Mouse (Mus musculus) cerebellum, adult 9-11 months (tissue): Measurements from ENCODE around the gene Primpol.

Experiments used
- DNase-seq: peaks from one replicate; pipeline ENCODE4 v3.0.0; 2022

Primpol gene

DNA sequence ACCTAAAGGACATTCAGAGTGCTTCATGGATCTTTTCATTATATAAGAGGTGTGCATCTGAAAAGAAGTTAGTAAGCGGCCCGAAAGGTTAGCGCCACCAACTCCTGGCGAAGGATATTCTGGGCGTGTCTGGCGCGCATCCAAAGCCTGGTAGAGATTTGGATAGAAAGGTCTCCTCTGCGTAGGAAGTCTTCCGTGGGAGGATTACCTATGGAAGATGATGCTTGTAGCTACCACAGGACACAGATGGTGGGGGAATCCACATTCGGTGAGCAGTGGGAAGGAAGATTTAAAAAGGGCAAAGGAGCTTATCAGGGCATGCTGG is 64.6 kb downstream of the Primpol start:
- DNase-seq = peak; percentile 62

DNA sequence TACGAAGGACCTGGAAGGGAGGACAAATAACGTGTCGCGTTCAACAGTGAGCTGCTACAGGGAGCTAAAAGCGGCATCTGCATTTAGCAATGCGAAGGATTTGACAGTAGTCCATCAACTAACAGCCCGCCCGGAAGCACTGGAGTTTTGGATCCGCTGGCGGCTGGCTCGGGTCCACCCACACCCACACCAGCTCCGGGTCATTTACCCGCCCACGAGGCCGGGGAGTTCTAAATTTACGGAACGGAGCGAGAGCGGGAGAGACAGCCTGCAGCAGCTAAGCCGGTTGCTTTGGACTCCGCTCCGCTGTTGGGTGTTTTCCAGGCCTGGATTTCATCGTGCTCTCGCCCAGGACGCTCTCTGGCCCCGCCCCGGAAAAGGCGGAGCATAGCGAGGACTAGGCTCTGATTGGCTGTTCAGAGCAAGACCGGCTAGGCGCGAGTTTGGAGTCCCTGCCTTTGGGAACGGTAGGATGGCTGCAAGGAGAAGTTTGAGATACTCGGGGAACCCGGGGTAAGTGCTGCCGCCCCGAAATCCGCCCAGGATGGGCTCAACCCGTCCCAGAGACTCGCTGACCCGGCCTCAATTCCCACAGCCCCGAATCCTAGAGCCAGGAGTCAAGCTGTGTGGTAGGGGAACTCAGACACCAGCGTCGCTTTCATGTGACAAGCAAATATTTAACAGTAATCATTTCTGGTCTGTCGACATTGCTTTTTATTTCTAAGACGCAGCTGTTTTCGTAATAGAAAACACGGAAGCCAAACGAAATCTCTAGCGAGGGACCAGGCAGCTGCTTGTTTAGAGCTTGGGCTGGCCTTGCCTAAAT is 65.2 kb downstream of the Primpol start, which contains the start of gene Cenpu:
Cenpu (plus strand) TSS at position 414 of the 826 bp plus-strand sequence.
- peak; percentile 100 for DNase-seq

DNA sequence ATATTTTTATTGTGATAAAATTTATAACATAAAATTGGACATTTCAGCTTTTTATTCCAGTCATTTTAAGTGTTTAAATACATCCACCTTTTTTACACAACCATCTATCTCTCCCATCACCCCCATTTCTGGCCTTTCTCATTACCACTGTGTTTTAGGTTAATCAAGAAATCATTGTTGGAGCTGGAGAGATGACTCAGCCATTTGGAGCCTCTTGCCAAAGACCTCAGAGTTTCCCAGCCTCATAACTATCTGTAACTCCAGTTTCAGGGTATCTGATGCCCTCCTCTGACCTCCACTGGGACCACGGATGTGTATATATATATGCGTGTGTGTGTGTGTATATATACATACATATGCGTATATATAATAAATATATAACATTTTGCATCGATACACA is 66.0 kb downstream of the Primpol start:
- peak; percentile 31 for DNase-seq

DNA sequence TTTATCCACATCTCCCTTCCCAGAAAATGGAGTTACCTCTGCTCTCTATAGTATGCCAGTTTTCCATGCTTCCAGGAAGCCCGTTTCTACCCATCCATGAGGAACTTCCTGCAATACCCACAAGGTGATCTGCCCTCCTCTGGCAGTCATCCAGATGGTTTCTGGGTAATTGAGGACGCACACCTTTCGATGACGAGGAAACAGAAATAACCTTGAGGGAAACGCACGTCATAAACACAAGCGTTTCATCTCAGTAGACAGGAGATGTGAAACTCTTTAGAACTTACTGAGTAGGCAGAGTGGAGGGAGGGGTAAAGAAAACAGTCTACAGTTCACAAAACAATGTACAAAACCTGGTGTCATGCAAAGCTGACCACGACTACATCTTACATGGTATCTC is 67.0 kb downstream of the Primpol start:
- no peak for DNase-seq

DNA sequence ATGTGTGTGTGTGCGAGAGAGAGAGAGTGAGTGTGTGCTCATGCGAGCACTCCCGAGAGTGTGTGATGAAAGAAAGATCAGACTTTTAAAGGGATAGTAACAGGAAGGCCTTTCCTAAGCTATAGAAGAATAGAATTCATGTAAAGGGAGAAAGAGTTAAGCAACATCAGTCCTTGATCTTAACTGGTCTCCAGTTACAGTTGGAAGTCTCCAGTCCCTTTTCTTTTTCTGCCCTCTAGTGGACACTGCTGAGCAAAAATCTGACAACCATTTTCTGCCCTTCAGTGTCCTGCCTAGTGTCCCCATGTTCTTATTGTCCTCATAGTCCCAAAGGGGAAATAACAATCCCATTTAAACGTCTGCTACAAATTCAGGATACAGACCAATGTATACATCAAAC is 69.8 kb downstream of the Primpol start:
- peak; percentile 27 for DNase-seq

DNA sequence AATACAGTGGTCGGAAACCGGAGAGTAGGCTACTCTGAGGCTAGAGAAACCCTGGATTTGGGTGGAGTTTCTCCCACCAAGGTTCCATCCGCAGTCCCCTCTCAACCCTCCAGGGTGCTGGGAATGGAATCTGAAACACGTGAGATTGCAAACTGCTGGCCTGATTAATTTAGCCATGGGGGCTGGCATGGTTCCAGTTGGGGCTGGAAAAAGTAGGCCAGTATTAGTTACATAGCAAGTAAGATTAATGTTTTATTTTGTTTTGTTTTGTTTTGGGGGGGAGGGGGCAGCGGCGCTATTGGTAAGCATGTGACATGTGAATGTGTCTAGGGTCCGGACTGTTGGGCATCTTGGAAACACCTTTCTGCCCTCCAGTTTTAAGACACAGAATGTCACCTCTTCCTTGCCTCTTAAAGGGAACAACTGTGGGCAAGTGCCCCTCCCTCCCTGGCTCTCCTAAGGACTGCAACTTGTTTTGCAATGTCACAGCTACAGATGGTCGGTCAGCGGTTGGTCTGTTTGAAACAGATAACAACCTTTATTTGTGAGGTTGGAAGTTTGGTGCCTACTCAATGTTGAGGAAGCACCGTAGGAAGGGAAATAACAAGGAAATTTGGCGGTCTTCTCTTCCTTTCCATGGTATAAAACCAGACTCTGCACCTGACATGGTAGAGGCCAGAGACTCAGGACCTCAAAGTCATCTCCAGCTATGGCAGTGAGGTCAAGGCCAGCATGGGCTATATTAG is 70.4 kb downstream of the Primpol start:
- DNase-seq = no peak

DNA sequence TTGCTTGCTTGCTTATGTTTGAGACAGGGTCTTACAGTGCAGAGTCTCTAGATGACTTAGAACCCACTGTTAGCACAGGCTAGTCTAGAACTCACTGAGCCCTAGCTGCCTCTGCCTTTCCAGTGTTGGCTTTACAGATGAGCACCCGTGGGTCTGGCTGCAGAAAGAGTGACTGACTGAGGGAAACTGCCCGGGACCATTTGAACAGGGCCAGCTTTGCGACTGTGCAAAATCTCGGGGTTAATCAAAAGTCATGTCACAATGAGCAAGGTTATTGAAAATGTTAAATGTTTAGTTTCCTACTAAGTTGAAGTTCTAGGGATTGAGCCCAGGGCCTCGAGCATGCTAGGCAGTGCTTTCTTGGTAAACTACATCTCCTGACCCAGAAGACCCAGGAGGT is 71.2 kb downstream of the Primpol start:
- no peak for DNase-seq

DNA sequence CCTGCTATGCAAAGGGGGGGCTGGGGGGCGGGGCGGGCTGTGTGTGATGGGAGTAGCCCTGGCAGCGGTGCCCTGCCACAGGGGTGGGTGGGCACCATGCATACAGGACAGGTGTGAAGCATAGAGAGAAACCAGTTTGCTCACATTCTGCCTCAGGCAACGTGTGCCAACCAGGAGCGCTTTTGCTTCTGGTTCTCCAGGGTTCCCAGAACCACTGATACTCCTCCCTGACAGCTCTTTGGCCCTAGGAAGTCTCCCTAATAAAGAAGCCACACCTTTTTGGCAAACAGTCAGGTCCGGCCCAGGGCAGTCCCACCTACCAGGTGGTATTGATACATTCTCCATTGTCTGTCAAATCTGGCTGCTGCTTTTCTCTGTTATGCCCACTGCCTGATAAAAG is 73.3 kb downstream of the Primpol start:
- DNase-seq = no peak

DNA sequence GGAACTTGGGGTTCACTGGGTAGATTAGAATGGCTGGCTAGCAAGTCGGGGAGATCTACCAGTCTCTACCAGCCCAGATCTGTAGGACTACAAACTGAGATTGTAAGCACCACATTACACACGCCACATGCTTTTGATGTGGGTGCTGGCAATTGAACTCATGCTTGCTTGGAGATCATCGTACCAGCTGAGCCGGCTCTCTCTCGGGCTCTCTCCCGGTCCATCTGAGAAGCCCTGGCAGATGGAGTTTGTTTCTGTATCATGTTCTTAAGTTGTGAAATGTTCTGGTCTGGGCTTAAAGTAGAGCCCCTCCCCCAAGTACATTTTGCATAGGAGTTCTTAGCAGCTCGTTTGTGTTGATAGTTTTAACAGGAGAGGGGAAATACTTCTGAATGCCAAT is 73.8 kb downstream of the Primpol start:
- DNase-seq = no peak

DNA sequence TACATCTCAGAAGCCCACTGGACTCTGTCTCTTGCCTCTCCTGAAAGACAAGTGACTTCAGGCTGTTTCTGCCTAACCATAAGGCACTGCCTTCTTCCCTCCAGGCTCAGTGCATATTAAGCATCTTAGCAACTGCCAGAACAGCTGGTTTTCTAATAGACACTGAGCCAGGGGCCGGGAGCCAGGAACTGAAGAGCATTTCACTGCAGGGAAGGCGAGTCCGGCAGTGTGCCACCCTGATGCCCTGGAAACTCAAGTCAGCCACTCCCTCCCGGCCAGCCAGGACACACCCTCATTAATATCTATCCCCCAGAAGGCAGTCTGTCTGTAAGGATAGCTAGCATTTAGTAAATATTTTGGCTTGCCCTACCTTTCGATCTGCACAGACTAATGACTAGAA is 77.3 kb downstream of the Primpol start:
- DNase-seq = no peak

DNA sequence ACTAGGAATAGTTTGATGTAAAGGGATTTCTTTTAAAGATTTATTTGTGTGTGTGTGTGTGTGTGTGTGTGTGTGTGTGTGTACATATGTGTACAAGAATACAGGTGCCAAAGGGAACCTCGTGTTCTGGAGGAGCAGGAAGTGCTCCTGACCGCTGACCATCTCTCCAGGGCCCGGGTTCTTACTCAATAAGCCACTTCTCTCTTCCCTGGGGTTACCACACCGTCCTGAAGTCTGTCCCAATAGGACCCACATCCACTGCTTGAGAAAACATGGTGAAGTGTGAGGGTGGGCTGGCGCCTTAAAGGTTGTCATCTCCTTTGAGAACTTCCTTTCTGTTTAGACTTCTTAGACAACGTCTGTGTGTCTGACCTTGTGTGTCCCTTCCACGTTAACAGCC is 83.1 kb downstream of the Primpol start:
- no peak for DNase-seq

DNA sequence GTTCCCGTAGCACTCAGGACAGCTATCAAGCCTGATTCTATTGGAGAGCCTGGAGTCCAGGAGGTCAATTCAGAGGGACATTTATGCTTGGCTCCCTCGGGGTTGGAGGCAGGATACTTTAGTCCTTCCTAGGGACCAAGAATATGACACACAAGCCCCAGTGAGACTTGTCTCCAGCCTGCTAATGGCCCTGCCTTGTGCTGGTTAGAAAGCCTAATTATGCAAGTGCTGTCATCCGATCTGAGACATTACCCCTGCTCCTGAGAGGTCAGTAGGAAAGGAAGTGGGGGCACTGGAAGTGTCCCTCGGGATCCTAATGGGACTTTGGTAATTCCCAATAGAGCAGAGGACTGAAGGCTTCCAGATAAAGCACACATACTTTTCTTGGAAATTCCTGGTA is 86.5 kb downstream of the Primpol start:
- no peak for DNase-seq

DNA sequence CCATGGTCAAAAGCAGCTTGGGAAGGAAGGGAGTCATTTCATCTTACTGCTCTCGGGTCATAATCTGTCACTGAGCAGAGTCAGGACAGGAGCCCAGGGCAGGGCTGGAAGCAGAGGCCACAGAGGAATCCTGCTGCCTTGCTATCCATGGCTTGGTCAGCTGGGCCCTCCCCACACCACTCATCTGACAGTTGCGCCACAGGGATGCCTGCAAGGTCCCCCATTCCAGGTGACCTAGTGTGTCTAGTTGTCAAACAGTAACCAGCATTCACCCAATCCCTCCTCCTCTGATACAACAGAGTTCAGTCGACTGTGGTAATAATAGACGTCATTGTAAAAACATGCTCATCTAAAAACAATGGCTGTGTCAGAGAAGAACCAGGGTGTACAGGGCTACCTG is 87.5 kb downstream of the Primpol start:
- no peak for DNase-seq

DNA sequence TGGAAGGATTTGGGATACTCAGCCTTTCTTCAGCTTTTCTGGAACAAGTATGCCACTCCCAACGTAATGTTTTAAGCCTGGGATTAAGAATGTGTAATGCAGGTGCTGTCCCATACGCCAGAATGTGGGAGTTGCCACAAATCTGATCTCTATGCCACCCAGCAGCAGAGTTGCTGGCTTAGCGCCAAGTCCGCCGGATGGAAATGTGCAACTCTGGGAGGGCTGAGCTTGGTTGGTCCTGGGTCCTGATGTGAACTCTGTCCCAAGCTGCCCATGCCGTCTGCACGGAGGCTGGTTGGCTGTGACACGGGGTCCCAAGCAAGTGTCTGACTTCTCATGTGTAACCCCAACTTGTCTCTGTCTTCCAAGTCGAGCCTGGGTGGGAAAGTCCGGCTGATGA is 90.2 kb downstream of the Primpol start:
- no peak for DNase-seq

DNA sequence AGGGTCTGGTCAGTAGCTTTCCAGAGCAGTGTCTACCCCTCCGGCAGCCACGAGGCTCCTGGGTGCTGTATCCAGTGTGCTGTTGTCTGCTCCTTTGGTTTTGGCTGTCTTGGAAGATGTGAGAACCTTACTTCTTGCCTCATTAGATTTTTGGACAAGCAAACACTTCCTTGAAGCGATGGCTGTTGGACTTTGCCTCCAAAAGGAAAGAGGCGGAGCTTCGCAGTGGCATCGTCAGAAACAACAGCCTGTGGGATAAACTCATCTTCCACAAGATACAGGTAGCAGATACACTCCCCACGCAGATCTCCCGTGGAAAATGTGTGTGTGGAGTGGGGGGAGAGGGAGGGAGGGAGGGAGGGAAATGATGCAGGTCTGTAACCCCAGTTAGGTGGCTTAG is 90.9 kb downstream of the Primpol start:
- no peak for DNase-seq
